ENCODE assay signal across 23 mouse cellular contexts in the genomic region with DNA sequence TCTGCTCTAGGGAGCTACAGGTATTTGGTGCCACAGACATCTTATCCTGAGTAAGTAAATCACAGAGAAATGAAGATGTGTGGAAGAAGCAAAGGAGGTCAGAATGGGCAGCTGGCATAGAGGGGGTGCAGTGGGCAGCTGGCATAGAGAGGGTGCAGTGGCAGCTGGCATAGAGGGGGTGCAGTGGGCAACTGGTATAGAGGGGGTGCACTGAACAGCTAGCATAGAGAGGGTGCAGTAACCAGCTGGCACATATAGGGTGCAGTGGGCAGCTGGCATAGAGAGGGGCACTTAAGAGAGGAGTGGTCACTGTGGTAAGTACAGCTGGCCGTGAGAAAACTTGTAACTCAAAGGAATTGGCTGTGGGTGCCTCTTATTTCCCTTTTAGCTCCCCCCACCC. TPM values are rescaled to one million over a fixed set of nuclear protein-coding genes. Genes with fewer than 3 reads are reported as not detected.
DNase-seq lines count a peak whose midpoint lies in the region; ATAC-seq lines count a peak whose summit lies in the region.
"Had no signal": no experiment of that assay in that cellular context is flagged by ENCODE, and none has a peak within 500 bp of the region (broad histone marks: within the 10 kb centered on the region; RNA-seq: fewer than 3 reads in every experiment).

No protein-coding gene starts in this region.

- no peak overlapping the region for H3K9ac ChIP-seq in heart, embryonic 12.5 days
- no peak overlapping the region for H3K9ac ChIP-seq in lung, embryonic 16.5 days (ENCODE audit: low read length)
- H3K9ac ChIP-seq: embryonic facial prominence, embryonic 15.5 days; forebrain, embryonic 12.5 days; heart, embryonic 15.5 days; hindbrain, embryonic 14.5 days had no signal

- H3K9me3 ChIP-seq in heart, embryonic 12.5 days (replicated peaks) = no peaks in the 10 kb centered on the region
- no peaks in the 10 kb centered on the region for H3K9me3 ChIP-seq in lung, embryonic 16.5 days (ENCODE audit: control insufficient read depth, low read length)
- H3K9me3 ChIP-seq: embryonic facial prominence, embryonic 15.5 days; forebrain, embryonic 12.5 days; heart, embryonic 10.5 days; heart, embryonic 15.5 days had no signal

- no peak overlapping the region for H3K27ac ChIP-seq in heart, embryonic 12.5 days (ENCODE audit: poor library complexity, severe bottlenecking)
- no peak overlapping the region for H3K27ac ChIP-seq in lung, embryonic 16.5 days (ENCODE audit: low read length)
- H3K27ac ChIP-seq: embryonic facial prominence, embryonic 15.5 days; forebrain, embryonic 12.5 days; gastrocnemius, adult 2 months; heart, embryonic 10.5 days; heart, embryonic 15.5 days; hindbrain, embryonic 14.5 days had no signal

- no peak overlapping the region for H3K4me3 ChIP-seq in heart, embryonic 12.5 days
- no peak overlapping the region for H3K4me3 ChIP-seq in lung, embryonic 16.5 days (ENCODE audit: low read length)
- H3K4me3 ChIP-seq: embryonic facial prominence, embryonic 15.5 days; forebrain, embryonic 12.5 days; gastrocnemius, adult 2 months; heart, embryonic 10.5 days; heart, embryonic 15.5 days had no signal

- ATAC-seq in heart, embryonic 12.5 days (ENCODE audit: insufficient number of reproducible peaks, low FRiP score) = no peak
- 0 out of 2 replicates have a peak, but pooled peaks have one; percentile 54 for ATAC-seq in lung, embryonic 16.5 days (ENCODE audit: low read depth)
- ATAC-seq in erythroblast, adult 5-6 weeks (replicated peaks; ENCODE audit: low FRiP score, poor library complexity, severe bottlenecking) = 0 out of 2 replicates have a peak, but pooled peaks have one; percentile 33
- peak; percentile 41; the same call in 1 of the 2 replicates for ATAC-seq in megakaryocyte-erythroid progenitor cell, adult 5-6 weeks (replicated peaks; ENCODE audit: low FRiP score, low TSS enrichment, poor library complexity, severe bottlenecking)
- ATAC-seq: activated CD4-positive, CD25-positive, alpha-beta regulatory T cell, adult 4 months; forebrain, embryonic 16.5 days; Patski had no signal

- peak; percentile 84 for DNase-seq in heart, adult 11 months
- no peak for DNase-seq in lung, adult 18-20 months
- DNase-seq in gastrocnemius, postnatal 10 days = no peak
- DNase-seq: adrenal gland, postnatal 14 days; cerebellum, adult 11-12 months; cerebellum, adult 9-10 months; cerebellum, postnatal 25 days; gastrocnemius, adult 2 months; gastrocnemius, postnatal 36 days; heart, adult 18-20 months; heart, postnatal 14 days had no signal

- 68% methylated on average over 1 of the region's 1 CpGs for WGBS in heart, embryonic 12.5 days
- 25% methylated on average over 1 of the region's 1 CpGs for WGBS in lung, embryonic 16.5 days

- H3K4me1 ChIP-seq in heart, embryonic 12.5 days (replicated peaks) = 0 out of 2 replicates have a peak, but pooled peaks cover 4% of the 10 kb centered on the region
- peaks cover 5% of the 10 kb centered on the region; the same call in 1 of the 2 replicates for H3K4me1 ChIP-seq in lung, embryonic 16.5 days (replicated peaks; ENCODE audit: control insufficient read depth, insufficient read depth, low read length)
- H3K4me1 ChIP-seq: embryonic facial prominence, embryonic 15.5 days; heart, embryonic 15.5 days had no signal

- peaks cover 5% of the 10 kb centered on the region for H3K27me3 ChIP-seq in heart, embryonic 12.5 days (replicated peaks)
- H3K27me3 ChIP-seq in lung, embryonic 16.5 days (ENCODE audit: control insufficient read depth, insufficient read depth, low read depth, low read length) = 0 out of 2 replicates have a peak, but pooled peaks cover 1% of the 10 kb centered on the region
- H3K27me3 ChIP-seq: heart, embryonic 15.5 days had no signal

- no peaks in the 10 kb centered on the region for H3K36me3 ChIP-seq in heart, embryonic 12.5 days
- no peaks in the 10 kb centered on the region for H3K36me3 ChIP-seq in lung, embryonic 16.5 days (ENCODE audit: control insufficient read depth, insufficient read depth, low read length)
- H3K36me3 ChIP-seq: embryonic facial prominence, embryonic 15.5 days; forebrain, embryonic 12.5 days; heart, embryonic 10.5 days; heart, embryonic 15.5 days had no signal

- no peak overlapping the region for H3K4me2 ChIP-seq in heart, embryonic 12.5 days
- H3K4me2 ChIP-seq in lung, embryonic 16.5 days (ENCODE audit: low read depth, low read length) = no peak overlapping the region
- H3K4me2 ChIP-seq: embryonic facial prominence, embryonic 15.5 days; forebrain, embryonic 12.5 days; heart, embryonic 15.5 days; hindbrain, embryonic 14.5 days had no signal

RNA-seq across cellular contexts. Expression of a gene that starts 57.9 kb away (rescaled TPM):
- polyA plus RNA-seq in heart, embryonic 12.5 days (2016; fragmentation: Nextera tagmentation; extraction: Ambion mirVana) = 11.9 and 12.8 TPM in 2 replicates
- 12.6 and 16.3 TPM in 2 replicates for polyA plus RNA-seq in lung, embryonic 16.5 days (2015; fragmentation: Nextera tagmentation; extraction: Ambion mirVana)
- 15.7 and 22.1 TPM in 2 replicates for total RNA-seq in erythroblast, adult 5-6 weeks (2015; ENCODE audit: low replicate concordance)
- total RNA-seq in erythroblast, adult 5-6 weeks (2017; ENCODE audit: low replicate concordance) = 13.9 and 14.8 TPM in 2 replicates
- total RNA-seq in megakaryocyte-erythroid progenitor cell, adult 5-6 weeks (2014; fragmentation: Nextera tagmentation) = 28.8 and 37.0 TPM in 2 replicates
- total RNA-seq in megakaryocyte-erythroid progenitor cell, adult 5-6 weeks (2017) = 13.0 and 34.7 TPM in 2 replicates
- total RNA-seq in gastrocnemius, postnatal 10 days (2021) = 10 to 100 TPM in 1 of 2 experiments, 1 to 10 TPM in 1; 9.6 to 11.4 TPM
